Mouse (Mus musculus): ENCODE measurements around the gene Bnc1. TPM values are rescaled to one million over a fixed set of nuclear protein-coding genes. Genes with fewer than 3 reads are reported as not detected.

The Bnc1 gene
- polyA plus RNA-seq, 1 experiment from 2014 or later, result 0.39 TPM

DNA sequence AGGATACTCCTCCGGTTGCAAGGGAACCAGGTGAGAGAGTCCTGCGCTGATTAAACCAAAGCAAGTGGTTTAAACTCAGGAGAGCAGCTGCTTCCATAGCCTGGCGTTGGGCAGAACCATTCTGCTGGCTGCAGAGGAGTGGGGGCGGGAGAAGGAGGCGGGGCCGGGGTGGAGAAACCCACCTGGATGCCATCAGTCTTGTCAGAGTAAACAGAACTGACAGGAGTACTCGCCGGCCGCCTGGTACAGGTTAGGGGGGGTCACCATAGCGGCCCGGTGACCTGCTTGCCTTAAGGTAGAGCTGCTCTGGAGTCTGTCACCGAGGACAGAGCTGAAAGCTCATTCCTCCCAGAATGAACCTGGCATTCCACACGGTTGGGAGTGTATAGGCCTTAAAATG is 20.4 kb upstream of the Bnc1 start:
- Histone ChIP-seq H3K36me3 (ENCODE audit: control insufficient read depth, insufficient read depth) (no peaks in the 10 kb centered on the region), H3K9me3 (replicated peaks; ENCODE audit: control insufficient read depth, low read length) (no peaks in the 10 kb centered on the region), H3K9ac (ENCODE audit: low read depth, low read length) (no peak overlapping the region), H3K4me3 (ENCODE audit: low read depth, low read length) (no peak overlapping the region), H3K27ac (ENCODE audit: low read length) (no peak overlapping the region), H3K27me3 (ENCODE audit: control insufficient read depth, insufficient read depth, low read depth, low read length) (peaks cover 3% of the 10 kb centered on the region), H3K4me1 (ENCODE audit: control insufficient read depth, low read depth, low read length) (no peaks in the 10 kb centered on the region), H3K4me2 (ENCODE audit: low read depth, low read length) (no peak overlapping the region)
- ATAC-seq (ENCODE audit: low read depth), result no peak
- 12% methylated on average over 13 of the region's 13 CpGs for WGBS (ENCODE audit: insufficient replicate concordance)

DNA sequence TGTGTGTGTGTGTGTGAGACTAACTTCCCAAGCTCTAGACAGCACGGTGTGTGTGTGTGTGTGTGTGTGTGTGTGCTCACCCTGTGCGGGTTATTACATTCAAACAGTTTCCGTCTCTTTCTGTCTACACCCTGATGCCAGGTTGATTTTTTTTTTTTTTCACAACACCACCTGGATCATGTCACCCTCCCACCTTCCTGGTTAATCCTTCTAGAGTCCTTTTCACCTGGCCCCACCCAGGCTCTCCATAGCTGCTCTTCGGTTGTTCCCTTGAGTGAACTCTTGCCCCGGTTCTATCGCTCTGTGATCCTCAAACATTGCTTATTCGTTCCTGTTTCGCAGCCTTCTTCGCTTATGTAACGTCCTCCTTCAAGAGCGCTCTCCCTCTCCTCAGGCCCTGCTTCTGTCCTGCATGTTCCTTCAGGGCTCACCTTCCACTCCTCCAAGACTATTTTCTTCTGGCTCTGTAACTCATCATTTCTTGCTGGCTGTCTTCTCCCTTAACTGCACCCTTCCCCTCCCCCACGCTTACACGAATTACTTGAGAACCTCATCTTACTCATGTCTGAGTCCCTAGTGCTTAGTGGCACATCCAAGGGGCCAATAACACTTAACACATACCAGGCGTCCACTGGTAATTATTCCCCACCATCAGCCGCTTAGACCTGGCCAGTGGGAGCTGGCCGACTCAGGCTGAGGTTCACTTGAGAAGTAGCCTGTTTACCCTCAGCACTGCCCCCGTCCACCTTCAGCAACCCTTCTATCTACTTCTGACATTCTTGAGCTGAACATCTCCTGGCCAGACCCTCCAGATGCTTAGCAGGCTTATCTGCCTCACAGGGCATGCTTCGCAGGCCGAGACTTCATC is 19.7 kb upstream of the Bnc1 start:
- peaks cover 3% of the 10 kb centered on the region for H3K27me3 ChIP-seq (ENCODE audit: control insufficient read depth, insufficient read depth, low read depth, low read length)
- ATAC-seq (ENCODE audit: low read depth), result no peak
- no peak overlapping the region for H3K9ac ChIP-seq (ENCODE audit: low read depth, low read length)
- no peaks in the 10 kb centered on the region for H3K4me1 ChIP-seq (ENCODE audit: control insufficient read depth, low read depth, low read length)
- H3K36me3 ChIP-seq (ENCODE audit: control insufficient read depth, insufficient read depth), result no peaks in the 10 kb centered on the region
- 45% methylated on average over 19 of the region's 19 CpGs for WGBS (ENCODE audit: insufficient replicate concordance)
- H3K4me2 ChIP-seq (ENCODE audit: low read depth, low read length), result no peak overlapping the region
- no peaks in the 10 kb centered on the region for H3K9me3 ChIP-seq (replicated peaks; ENCODE audit: control insufficient read depth, low read length)
- no peak overlapping the region for H3K27ac ChIP-seq (ENCODE audit: low read length)
- H3K4me3 ChIP-seq (ENCODE audit: low read depth, low read length), result no peak overlapping the region

DNA sequence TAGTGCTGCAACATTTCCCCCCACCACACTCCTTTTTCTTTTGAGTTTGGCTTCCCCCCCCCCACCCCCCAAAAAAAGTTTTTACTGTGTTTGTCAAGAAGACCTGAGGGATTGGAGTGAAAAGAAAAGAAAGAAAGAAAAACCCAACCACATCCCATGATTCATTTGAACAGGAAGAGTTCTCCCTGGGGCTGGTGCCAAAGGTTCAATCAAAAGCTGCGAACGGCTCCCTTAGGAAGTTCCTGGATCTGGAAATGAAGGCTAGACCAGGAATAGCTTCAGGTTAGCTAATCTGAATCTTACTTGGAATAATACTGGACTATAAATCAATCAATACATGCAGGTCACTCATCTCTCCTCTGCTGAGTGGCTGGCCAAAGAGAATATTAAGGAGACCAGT is 15.1 kb upstream of the Bnc1 start:
- Histone ChIP-seq H3K27ac (ENCODE audit: low read length) (no peak overlapping the region), H3K27me3 (ENCODE audit: control insufficient read depth, insufficient read depth, low read depth, low read length) (no peaks in the 10 kb centered on the region), H3K36me3 (ENCODE audit: control insufficient read depth, insufficient read depth) (no peaks in the 10 kb centered on the region), H3K4me3 (ENCODE audit: low read depth, low read length) (no peak overlapping the region), H3K4me1 (ENCODE audit: control insufficient read depth, low read depth, low read length) (no peaks in the 10 kb centered on the region), H3K9ac (ENCODE audit: low read depth, low read length) (no peak overlapping the region), H3K9me3 (replicated peaks; ENCODE audit: control insufficient read depth, low read length) (no peaks in the 10 kb centered on the region), H3K4me2 (ENCODE audit: low read depth, low read length) (no peak overlapping the region)
- WGBS (ENCODE audit: insufficient replicate concordance), result 61% methylated on average over 2 of the region's 2 CpGs
- no peak for ATAC-seq (ENCODE audit: low read depth)

DNA sequence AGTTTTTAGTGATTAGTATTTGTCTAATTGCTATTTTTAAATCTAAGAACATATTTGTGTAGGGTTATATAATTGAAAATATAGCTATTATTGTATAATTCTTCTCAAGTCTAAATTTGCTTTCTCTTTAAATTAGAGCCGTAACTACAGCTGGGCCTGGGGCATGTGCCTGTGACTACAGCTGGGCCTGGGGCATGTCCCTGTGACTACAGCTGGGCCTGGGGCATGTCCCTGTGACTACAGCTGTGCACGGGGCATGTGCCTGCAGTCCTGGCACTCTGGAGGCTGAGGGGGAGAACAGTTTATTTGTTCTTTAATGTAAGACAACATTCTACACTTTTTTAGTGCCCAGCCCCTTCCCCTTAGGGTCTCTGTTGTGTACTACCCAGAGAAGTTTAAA is 12.1 kb upstream of the Bnc1 start:
- Histone ChIP-seq H3K4me2 (ENCODE audit: low read depth, low read length) (no peak overlapping the region), H3K4me1 (ENCODE audit: control insufficient read depth, low read depth, low read length) (no peaks in the 10 kb centered on the region), H3K9me3 (replicated peaks; ENCODE audit: control insufficient read depth, low read length) (no peaks in the 10 kb centered on the region), H3K36me3 (ENCODE audit: control insufficient read depth, insufficient read depth) (no peaks in the 10 kb centered on the region), H3K27me3 (ENCODE audit: control insufficient read depth, insufficient read depth, low read depth, low read length) (peaks cover 2% of the 10 kb centered on the region; the same call in 1 of the 2 replicates), H3K4me3 (ENCODE audit: low read depth, low read length) (no peak overlapping the region), H3K9ac (ENCODE audit: low read depth, low read length) (no peak overlapping the region), H3K27ac (ENCODE audit: low read length) (no peak overlapping the region)
- WGBS (ENCODE audit: insufficient replicate concordance), result 60% methylated on average over 2 of the region's 2 CpGs
- no peak for ATAC-seq (ENCODE audit: low read depth)

DNA sequence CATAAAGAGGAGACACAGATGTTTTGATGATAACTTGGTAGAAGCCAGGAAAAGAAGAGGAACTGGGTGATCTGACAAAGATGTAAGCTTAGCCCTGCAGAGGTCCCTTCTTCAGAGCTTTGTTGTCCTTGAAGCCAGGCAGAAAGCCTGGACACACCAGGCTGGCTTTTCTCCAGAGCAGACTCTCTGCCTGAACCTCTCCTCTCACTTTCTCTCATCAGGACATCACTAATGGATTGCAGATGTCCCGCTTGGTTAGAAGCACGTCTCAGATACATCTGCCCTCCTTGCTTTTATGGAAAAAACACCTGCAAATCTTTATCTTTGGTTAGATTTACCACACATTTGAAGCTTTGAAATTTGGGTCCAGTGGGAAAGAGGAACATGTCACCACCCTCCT is 7.7 kb upstream of the Bnc1 start:
- H3K27ac ChIP-seq (ENCODE audit: low read length), result no peak overlapping the region
- 70% methylated on average over 2 of the region's 2 CpGs for WGBS (ENCODE audit: insufficient replicate concordance)
- ATAC-seq (ENCODE audit: low read depth), result no peak
- H3K4me3 ChIP-seq (ENCODE audit: low read depth, low read length), result no peak overlapping the region
- peaks cover 13% of the 10 kb centered on the region for H3K27me3 ChIP-seq (ENCODE audit: control insufficient read depth, insufficient read depth, low read depth, low read length)
- no peaks in the 10 kb centered on the region for H3K4me1 ChIP-seq (ENCODE audit: control insufficient read depth, low read depth, low read length)
- no peak overlapping the region for H3K4me2 ChIP-seq (ENCODE audit: low read depth, low read length)
- no peaks in the 10 kb centered on the region for H3K36me3 ChIP-seq (ENCODE audit: control insufficient read depth, insufficient read depth)
- H3K9ac ChIP-seq (ENCODE audit: low read depth, low read length), result no peak overlapping the region
- H3K9me3 ChIP-seq (replicated peaks; ENCODE audit: control insufficient read depth, low read length), result no peaks in the 10 kb centered on the region

DNA sequence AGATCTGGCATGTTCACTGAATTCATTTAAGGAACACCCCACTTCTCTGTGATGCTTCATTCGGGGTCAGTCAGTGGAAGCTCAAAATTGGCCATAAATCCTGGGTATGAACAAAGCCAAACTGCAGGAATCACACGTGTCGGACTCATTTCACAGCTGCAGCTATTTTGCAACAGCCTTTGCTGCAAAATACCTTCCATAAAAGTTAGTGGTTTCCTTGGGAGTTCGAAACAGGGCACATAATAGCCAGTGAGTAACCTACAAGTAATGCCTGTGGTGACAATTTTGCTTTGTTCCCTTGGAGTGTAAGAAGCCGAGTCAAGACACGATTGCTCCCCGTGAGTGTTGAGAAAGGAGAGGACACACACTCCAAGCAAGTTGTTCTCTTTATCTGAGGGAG is 7.3 kb upstream of the Bnc1 start:
- H3K9ac ChIP-seq (ENCODE audit: low read depth, low read length), result no peak overlapping the region
- H3K4me1 ChIP-seq (ENCODE audit: control insufficient read depth, low read depth, low read length), result no peaks in the 10 kb centered on the region
- H3K9me3 ChIP-seq (replicated peaks; ENCODE audit: control insufficient read depth, low read length), result no peaks in the 10 kb centered on the region
- no peak overlapping the region for H3K4me3 ChIP-seq (ENCODE audit: low read depth, low read length)
- no peak for ATAC-seq (ENCODE audit: low read depth)
- H3K27me3 ChIP-seq (ENCODE audit: control insufficient read depth, insufficient read depth, low read depth, low read length), result peaks cover 17% of the 10 kb centered on the region
- H3K36me3 ChIP-seq (ENCODE audit: control insufficient read depth, insufficient read depth), result no peaks in the 10 kb centered on the region
- H3K4me2 ChIP-seq (ENCODE audit: low read depth, low read length), result no peak overlapping the region
- H3K27ac ChIP-seq (ENCODE audit: low read length), result no peak overlapping the region
- 46% methylated on average over 7 of the region's 7 CpGs for WGBS (ENCODE audit: insufficient replicate concordance)

DNA sequence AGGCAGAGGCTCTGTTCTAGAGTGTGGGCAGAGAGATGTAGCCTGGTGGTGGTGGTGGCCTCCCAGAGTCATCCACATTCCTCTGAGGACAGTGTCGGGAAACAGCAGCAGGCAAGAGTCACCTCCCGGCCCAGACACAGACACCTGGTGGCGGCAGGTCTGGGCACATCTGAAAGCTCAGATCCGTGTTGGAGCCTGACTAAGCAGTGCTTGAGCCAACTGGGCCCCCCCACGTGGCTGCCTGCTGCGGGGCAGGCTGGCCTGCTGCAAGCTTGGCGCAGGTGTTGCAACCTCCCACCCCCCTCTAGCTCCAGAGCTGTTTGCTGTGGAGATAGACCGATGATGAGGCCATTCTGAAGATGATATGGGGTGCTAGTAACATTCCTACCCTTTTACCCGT is 3.9 kb upstream of the Bnc1 start:
- ATAC-seq (ENCODE audit: low read depth), result no peak
- no peak overlapping the region for H3K27ac ChIP-seq (ENCODE audit: low read length)
- H3K9me3 ChIP-seq (replicated peaks; ENCODE audit: control insufficient read depth, low read length), result no peaks in the 10 kb centered on the region
- H3K4me2 ChIP-seq (ENCODE audit: low read depth, low read length), result no peak overlapping the region
- WGBS (ENCODE audit: insufficient replicate concordance), result 13% methylated on average over 9 of the region's 9 CpGs
- no peak overlapping the region for H3K9ac ChIP-seq (ENCODE audit: low read depth, low read length)
- no peaks in the 10 kb centered on the region; the same call in 1 of the 2 replicates for H3K4me1 ChIP-seq (ENCODE audit: control insufficient read depth, low read depth, low read length)
- peaks cover 48% of the 10 kb centered on the region for H3K27me3 ChIP-seq (ENCODE audit: control insufficient read depth, insufficient read depth, low read depth, low read length)
- H3K4me3 ChIP-seq (ENCODE audit: low read depth, low read length), result no peak overlapping the region
- H3K36me3 ChIP-seq (ENCODE audit: control insufficient read depth, insufficient read depth), result no peaks in the 10 kb centered on the region

DNA sequence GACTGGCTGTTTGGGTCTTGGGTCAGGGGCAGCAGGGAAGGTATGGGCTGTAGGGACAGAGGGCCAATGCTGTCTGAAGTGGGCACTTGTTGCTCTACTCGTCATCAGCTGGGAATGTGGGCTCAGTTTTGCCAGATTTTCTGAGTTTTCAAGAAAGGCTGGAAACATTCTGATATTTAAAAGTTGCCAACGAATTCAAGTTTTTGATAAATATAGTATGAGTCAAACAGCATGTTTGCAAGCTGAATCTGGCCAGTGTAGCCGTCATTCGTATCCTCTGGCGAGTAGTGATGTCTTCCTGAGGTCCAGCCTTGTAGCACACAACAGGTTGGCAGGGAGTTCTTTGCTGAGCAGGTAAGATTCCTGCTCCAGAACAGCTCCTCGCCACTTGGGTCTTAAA is 3.0 kb upstream of the Bnc1 start:
- Histone ChIP-seq H3K27me3 (ENCODE audit: control insufficient read depth, insufficient read depth, low read depth, low read length) (peaks cover 49% of the 10 kb centered on the region), H3K9me3 (replicated peaks; ENCODE audit: control insufficient read depth, low read length) (no peaks in the 10 kb centered on the region), H3K27ac (ENCODE audit: low read length) (no peak overlapping the region), H3K4me1 (ENCODE audit: control insufficient read depth, low read depth, low read length) (no peaks in the 10 kb centered on the region; the same call in 1 of the 2 replicates), H3K36me3 (ENCODE audit: control insufficient read depth, insufficient read depth) (no peaks in the 10 kb centered on the region), H3K4me3 (ENCODE audit: low read depth, low read length) (no peak overlapping the region), H3K4me2 (ENCODE audit: low read depth, low read length) (no peak overlapping the region), H3K9ac (ENCODE audit: low read depth, low read length) (no peak overlapping the region)
- 45% methylated on average over 6 of the region's 6 CpGs for WGBS (ENCODE audit: insufficient replicate concordance)
- no peak for ATAC-seq (ENCODE audit: low read depth)

DNA sequence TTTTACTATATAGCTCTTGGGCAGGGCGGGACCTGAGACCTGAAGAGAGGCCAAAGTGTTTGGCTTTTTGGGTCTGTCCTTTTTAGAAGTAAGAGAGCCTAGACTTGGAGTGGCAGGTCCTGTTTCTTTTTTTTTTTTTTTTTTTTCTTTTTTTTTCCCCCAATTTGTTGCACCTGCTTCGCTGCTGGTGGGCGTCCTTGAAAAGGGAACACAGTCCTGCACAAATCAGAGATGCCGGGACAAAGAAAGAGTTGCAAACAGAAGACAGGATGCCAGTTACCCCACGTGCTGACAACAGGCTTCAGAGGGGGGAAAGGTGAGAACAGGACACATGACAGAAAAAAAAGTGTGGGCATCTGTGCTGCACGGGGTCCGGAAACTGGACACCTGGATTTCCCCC is 1.0 kb upstream of the Bnc1 start:
- WGBS (ENCODE audit: insufficient replicate concordance), result 44% methylated on average over 7 of the region's 7 CpGs
- no peak overlapping the region for H3K9ac ChIP-seq (ENCODE audit: low read depth, low read length)
- no peak overlapping the region for H3K4me2 ChIP-seq (ENCODE audit: low read depth, low read length)
- no peak overlapping the region for H3K27ac ChIP-seq (ENCODE audit: low read length)
- H3K9me3 ChIP-seq (replicated peaks; ENCODE audit: control insufficient read depth, low read length), result no peaks in the 10 kb centered on the region
- ATAC-seq (ENCODE audit: low read depth), result no peak
- no peaks in the 10 kb centered on the region; the same call in 1 of the 2 replicates for H3K4me1 ChIP-seq (ENCODE audit: control insufficient read depth, low read depth, low read length)
- H3K4me3 ChIP-seq (ENCODE audit: low read depth, low read length), result no peak overlapping the region
- no peaks in the 10 kb centered on the region for H3K36me3 ChIP-seq (ENCODE audit: control insufficient read depth, insufficient read depth)
- peaks cover 63% of the 10 kb centered on the region for H3K27me3 ChIP-seq (ENCODE audit: control insufficient read depth, insufficient read depth, low read depth, low read length)
